ENCODE assay signal across 8 mouse cellular contexts in the genomic region with DNA sequence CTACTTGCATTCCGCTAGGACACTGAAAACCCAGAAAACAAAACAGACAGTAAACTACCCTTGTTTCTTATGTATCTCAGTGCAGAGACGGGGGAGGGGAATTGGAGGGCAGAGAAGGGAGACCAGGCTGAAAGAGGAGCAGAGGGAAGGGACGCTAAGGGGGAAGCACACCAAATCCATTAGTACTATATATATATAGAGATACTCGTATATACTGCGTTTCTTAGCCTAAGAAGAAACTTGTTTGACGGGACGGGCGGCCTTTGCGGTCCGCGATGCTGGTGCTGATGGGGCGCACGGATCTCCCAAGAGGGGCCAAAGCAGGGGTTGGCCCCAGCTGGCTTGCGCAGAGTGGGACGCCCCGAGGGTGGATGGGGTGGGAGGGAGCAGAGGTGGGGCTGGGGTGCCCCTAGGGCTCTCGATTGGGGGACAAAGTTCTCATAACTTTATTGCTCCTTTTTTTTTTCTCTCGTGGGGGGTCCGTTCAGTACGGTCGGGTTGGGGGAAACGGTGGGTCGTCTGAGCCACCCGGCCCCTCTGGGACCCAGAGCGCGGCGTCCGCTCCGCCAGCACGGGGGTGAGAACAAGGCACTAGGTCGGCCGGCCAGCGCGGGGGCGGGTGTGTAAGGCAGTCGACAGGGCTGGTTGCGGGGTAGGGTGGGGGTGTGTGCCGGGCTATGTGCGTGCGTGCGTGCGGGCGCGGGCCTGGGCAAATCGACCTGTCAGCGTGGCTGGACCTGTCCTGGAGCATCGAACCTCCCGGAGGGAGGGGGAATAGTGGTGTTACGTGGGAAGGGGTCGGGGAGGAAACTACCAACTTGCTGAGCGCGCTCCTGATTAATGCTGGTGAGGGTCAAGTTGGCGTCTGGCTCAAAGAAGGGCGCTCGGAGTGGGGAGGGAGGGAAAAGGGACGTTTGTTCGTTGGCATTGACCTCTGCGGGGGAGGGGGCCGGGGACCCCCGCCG. TPM values are rescaled to one million over a fixed set of nuclear protein-coding genes. Genes with fewer than 3 reads are reported as not detected.
DNase-seq lines count a peak whose midpoint lies in the region; ATAC-seq and TF ChIP-seq lines count a peak whose summit lies in the region.

No protein-coding gene starts in this region.

- TF ChIP-seq POLR2A in ES-Bruce4 (IDR thresholded peaks at IDR 0.05; ENCODE audit: insufficient read depth, low read length), result no peak

- peak; percentile 94 for DNase-seq in midbrain, embryonic 11.5 days (ENCODE audit: low spot score, missing footprints)
- DNase-seq in frontal cortex, postnatal 14 days (ENCODE audit: low spot score in 2 of 2), result no peak

- WGBS in forebrain, embryonic 15.5 days, result 1% methylated on average over 51 of the region's 61 CpGs
- 5% methylated on average over 61 of the region's 61 CpGs for WGBS in intestine, embryonic 15.5 days
- WGBS in midbrain, embryonic 11.5 days, result 2% methylated on average over 59 of the region's 61 CpGs

- H3K9ac ChIP-seq in ES-Bruce4 (ENCODE audit: low read depth, poor library complexity, severe bottlenecking), result peak overlapping the region; percentile 12; the same call in 1 of the 2 replicates
- peak overlapping the region; percentile 54 for H3K9ac ChIP-seq in forebrain, embryonic 15.5 days (replicated peaks)
- H3K9ac ChIP-seq in intestine, embryonic 15.5 days, result peak overlapping the region; percentile 5; the same call in 1 of the 2 replicates
- no peak overlapping the region; the same call in 1 of the 2 replicates for H3K9ac ChIP-seq in midbrain, embryonic 11.5 days (ENCODE audit: low read length)

- H3K4me1 ChIP-seq in erythroblast, embryonic 14.5 days (ENCODE audit: control insufficient read depth), result peaks cover 85% of the 10 kb centered on the region
- no peaks in the 10 kb centered on the region for H3K4me1 ChIP-seq in ES-Bruce4 (ENCODE audit: control insufficient read depth, insufficient read depth, low read length)
- peaks cover 63% of the 10 kb centered on the region for H3K4me1 ChIP-seq in forebrain, embryonic 15.5 days
- H3K4me1 ChIP-seq in intestine, embryonic 15.5 days (replicated peaks), result peaks cover 42% of the 10 kb centered on the region
- H3K4me1 ChIP-seq in midbrain, embryonic 11.5 days (ENCODE audit: control insufficient read depth, insufficient read depth, low read length), result peaks cover 42% of the 10 kb centered on the region

- no peak for TF ChIP-seq CTCF in ES-Bruce4 (IDR thresholded peaks at IDR 0.05; ENCODE audit: low read depth, low read length)

- TF ChIP-seq EP300 in ES-Bruce4 (IDR thresholded peaks at IDR 0.05; ENCODE audit: insufficient read depth, low read depth, low read length), result no peak

- peak overlapping the region; percentile 90 for H3K4me3 ChIP-seq in erythroblast, embryonic 14.5 days (replicated peaks)
- peak overlapping the region; percentile 33 for H3K4me3 ChIP-seq in ES-Bruce4 (ENCODE audit: low read depth, low read length)
- peak overlapping the region; percentile 28 for H3K4me3 ChIP-seq in forebrain, embryonic 15.5 days
- peak overlapping the region; percentile 15 for H3K4me3 ChIP-seq in intestine, embryonic 15.5 days (replicated peaks)
- H3K4me3 ChIP-seq in midbrain, embryonic 11.5 days (ENCODE audit: low read depth, low read length), result peak overlapping the region; percentile 20; the same call in 1 of the 2 replicates

- peak overlapping the region; percentile 49 for H3K4me2 ChIP-seq in forebrain, embryonic 15.5 days (replicated peaks)
- H3K4me2 ChIP-seq in intestine, embryonic 15.5 days (replicated peaks), result peak overlapping the region; percentile 54
- peak overlapping the region; percentile 31 for H3K4me2 ChIP-seq in midbrain, embryonic 11.5 days

- H3K27ac ChIP-seq in ES-Bruce4 (ENCODE audit: insufficient read depth, low read length), result no peak overlapping the region
- H3K27ac ChIP-seq in forebrain, embryonic 15.5 days (replicated peaks), result peak overlapping the region; percentile 94
- no peak overlapping the region for H3K27ac ChIP-seq in intestine, embryonic 15.5 days
- H3K27ac ChIP-seq in midbrain, embryonic 11.5 days (ENCODE audit: low read depth, low read length), result no peak overlapping the region

- H3K9me3 ChIP-seq in erythroblast, embryonic 14.5 days (ENCODE audit: control insufficient read depth, low read length), result no peaks in the 10 kb centered on the region; the same call in 1 of the 2 replicates
- H3K9me3 ChIP-seq in ES-Bruce4 (replicated peaks; ENCODE audit: control insufficient read depth, insufficient read depth, low read length, poor library complexity, severe bottlenecking), result no peaks in the 10 kb centered on the region
- H3K9me3 ChIP-seq in forebrain, embryonic 15.5 days, result no peaks in the 10 kb centered on the region
- no peaks in the 10 kb centered on the region for H3K9me3 ChIP-seq in intestine, embryonic 15.5 days
- H3K9me3 ChIP-seq in midbrain, embryonic 11.5 days (ENCODE audit: control insufficient read depth, low read length), result no peaks in the 10 kb centered on the region

- peaks cover 35% of the 10 kb centered on the region for H3K36me3 ChIP-seq in erythroblast, embryonic 14.5 days (ENCODE audit: control insufficient read depth)
- H3K36me3 ChIP-seq in ES-Bruce4 (ENCODE audit: control insufficient read depth, insufficient read depth, low read length, poor library complexity, severe bottlenecking), result no peaks in the 10 kb centered on the region
- no peaks in the 10 kb centered on the region for H3K36me3 ChIP-seq in forebrain, embryonic 15.5 days
- no peaks in the 10 kb centered on the region for H3K36me3 ChIP-seq in intestine, embryonic 15.5 days
- no peaks in the 10 kb centered on the region for H3K36me3 ChIP-seq in midbrain, embryonic 11.5 days (ENCODE audit: control insufficient read depth, insufficient read depth, low read length)

- no peak for ATAC-seq in erythroblast, adult 5-6 weeks (replicated peaks; ENCODE audit: low FRiP score, poor library complexity, severe bottlenecking)
- no peak for ATAC-seq in forebrain, embryonic 15.5 days (replicated peaks)
- ATAC-seq in intestine, embryonic 15.5 days, result no peak
- ATAC-seq in midbrain, embryonic 11.5 days (ENCODE audit: low FRiP score), result 0 out of 2 replicates have a peak, but pooled peaks have one; percentile 12
- ATAC-seq in inflammation-experienced regulatory T-cells, adult 6 months, result no peak

- peaks cover 40% of the 10 kb centered on the region for H3K27me3 ChIP-seq in erythroblast, embryonic 14.5 days (ENCODE audit: control insufficient read depth)
- H3K27me3 ChIP-seq in ES-Bruce4 (ENCODE audit: control insufficient read depth, insufficient read depth, low read length, poor library complexity, severe bottlenecking), result peaks cover 22% of the 10 kb centered on the region
- peaks cover 20% of the 10 kb centered on the region for H3K27me3 ChIP-seq in forebrain, embryonic 15.5 days
- peaks cover 76% of the 10 kb centered on the region for H3K27me3 ChIP-seq in intestine, embryonic 15.5 days (replicated peaks)
- H3K27me3 ChIP-seq in midbrain, embryonic 11.5 days (ENCODE audit: control insufficient read depth, insufficient read depth, low read length), result peaks cover 87% of the 10 kb centered on the region

RNA-seq across cellular contexts. Expression of a gene that starts 3.9 kb away (rescaled TPM):
- 61.4 and 62.8 TPM in 2 replicates for polyA plus RNA-seq in erythroblast, embryonic 14.5 days (2012)
- total RNA-seq in erythroblast, adult 5-6 weeks (2015; ENCODE audit: low replicate concordance), result 37.4 and 40.3 TPM in 2 replicates
- 43.1 and 44.2 TPM in 2 replicates for total RNA-seq in erythroblast, adult 5-6 weeks (2017; ENCODE audit: low replicate concordance)
- not detected in 2 replicates for polyA plus RNA-seq in ES-Bruce4 (2011; ENCODE audit: insufficient read depth, insufficient read length, low read depth, missing spikeins)
- polyA plus RNA-seq in forebrain, embryonic 15.5 days (2015; fragmentation: Nextera tagmentation; extraction: Ambion mirVana), result 2.1 and 2.5 TPM in 2 replicates
- 5.1 and 5.5 TPM in 2 replicates for polyA plus RNA-seq in intestine, embryonic 15.5 days (2015; fragmentation: Nextera tagmentation; extraction: Ambion mirVana)
- polyA plus RNA-seq in midbrain, embryonic 11.5 days (2014; fragmentation: Nextera tagmentation; extraction: Ambion mirVana), result 5.1 and 6.5 TPM in 2 replicates
- 1 to 10 TPM in 2 of 3 experiments, under 1 TPM in 1; 0.20 to 2.7 (median 1.3) TPM for polyA plus RNA-seq in inflammation-experienced regulatory T-cells, adult 6 months (2017; shearing (Covaris generic))

RNA-seq across cellular contexts. Expression of a gene that starts 17.5 kb away (rescaled TPM):
- polyA plus RNA-seq in erythroblast, embryonic 14.5 days (2012), result 7.0 and 8.5 TPM in 2 replicates
- total RNA-seq in erythroblast, adult 5-6 weeks (2015; ENCODE audit: low replicate concordance), result 12.7 and 19.9 TPM in 2 replicates
- 8.2 and 13.1 TPM in 2 replicates for total RNA-seq in erythroblast, adult 5-6 weeks (2017; ENCODE audit: low replicate concordance)
- polyA plus RNA-seq in ES-Bruce4 (2011; ENCODE audit: insufficient read depth, insufficient read length, low read depth, missing spikeins), result 89.7 and 97.9 TPM in 2 replicates
- 15.5 and 16.4 TPM in 2 replicates for polyA plus RNA-seq in forebrain, embryonic 15.5 days (2015; fragmentation: Nextera tagmentation; extraction: Ambion mirVana)
- 14.8 and 17.0 TPM in 2 replicates for polyA plus RNA-seq in intestine, embryonic 15.5 days (2015; fragmentation: Nextera tagmentation; extraction: Ambion mirVana)
- polyA plus RNA-seq in midbrain, embryonic 11.5 days (2014; fragmentation: Nextera tagmentation; extraction: Ambion mirVana), result 18.6 and 21.4 TPM in 2 replicates
- 1 to 10 TPM; 9.2 to 9.5 (median 9.4) TPM for polyA plus RNA-seq in inflammation-experienced regulatory T-cells, adult 6 months (2017; shearing (Covaris generic))

RNA-seq across cellular contexts. Expression of a gene that starts 17.7 kb away (rescaled TPM):
- polyA plus RNA-seq in erythroblast, embryonic 14.5 days (2012), result 11.0 and 11.9 TPM in 2 replicates
- total RNA-seq in erythroblast, adult 5-6 weeks (2015; ENCODE audit: low replicate concordance), result 7.9 and 18.1 TPM in 2 replicates
- total RNA-seq in erythroblast, adult 5-6 weeks (2017; ENCODE audit: low replicate concordance), result 3.6 and 12.9 TPM in 2 replicates
- polyA plus RNA-seq in ES-Bruce4 (2011; ENCODE audit: insufficient read depth, insufficient read length, low read depth, missing spikeins), result not detected in 2 replicates
- 2.7 TPM in 2 replicates for polyA plus RNA-seq in forebrain, embryonic 15.5 days (2015; fragmentation: Nextera tagmentation; extraction: Ambion mirVana)
- 3.1 and 3.7 TPM in 2 replicates for polyA plus RNA-seq in intestine, embryonic 15.5 days (2015; fragmentation: Nextera tagmentation; extraction: Ambion mirVana)
- polyA plus RNA-seq in midbrain, embryonic 11.5 days (2014; fragmentation: Nextera tagmentation; extraction: Ambion mirVana), result 1.6 and 1.9 TPM in 2 replicates
- 10 to 100 TPM; 11.7 to 25.0 (median 21.7) TPM for polyA plus RNA-seq in inflammation-experienced regulatory T-cells, adult 6 months (2017; shearing (Covaris generic))

RNA-seq across cellular contexts. Expression of a gene that starts 19.0 kb away (rescaled TPM):
- polyA plus RNA-seq in erythroblast, embryonic 14.5 days (2012), result 8.9 and 9.0 TPM in 2 replicates
- total RNA-seq in erythroblast, adult 5-6 weeks (2015; ENCODE audit: low replicate concordance), result 9.8 and 16.9 TPM in 2 replicates
- total RNA-seq in erythroblast, adult 5-6 weeks (2017; ENCODE audit: low replicate concordance), result 18.3 and 21.5 TPM in 2 replicates
- polyA plus RNA-seq in ES-Bruce4 (2011; ENCODE audit: insufficient read depth, insufficient read length, low read depth, missing spikeins), result 77.6 and 79.8 TPM in 2 replicates
- 62.4 and 64.0 TPM in 2 replicates for polyA plus RNA-seq in forebrain, embryonic 15.5 days (2015; fragmentation: Nextera tagmentation; extraction: Ambion mirVana)
- 59.9 and 68.3 TPM in 2 replicates for polyA plus RNA-seq in intestine, embryonic 15.5 days (2015; fragmentation: Nextera tagmentation; extraction: Ambion mirVana)
- 39.9 and 45.6 TPM in 2 replicates for polyA plus RNA-seq in midbrain, embryonic 11.5 days (2014; fragmentation: Nextera tagmentation; extraction: Ambion mirVana)
- polyA plus RNA-seq in inflammation-experienced regulatory T-cells, adult 6 months (2017; shearing (Covaris generic)), result 10 to 100 TPM; 28.0 to 61.1 (median 55.5) TPM

RNA-seq across cellular contexts. Expression of a gene that starts 42.5 kb away (rescaled TPM):
- polyA plus RNA-seq in erythroblast, embryonic 14.5 days (2012), result 17.2 and 18.5 TPM in 2 replicates
- total RNA-seq in erythroblast, adult 5-6 weeks (2015; ENCODE audit: low replicate concordance), result 17.8 and 22.9 TPM in 2 replicates
- 9.2 and 14.8 TPM in 2 replicates for total RNA-seq in erythroblast, adult 5-6 weeks (2017; ENCODE audit: low replicate concordance)
- 42.8 and 44.8 TPM in 2 replicates for polyA plus RNA-seq in ES-Bruce4 (2011; ENCODE audit: insufficient read depth, insufficient read length, low read depth, missing spikeins)
- 26.0 and 33.4 TPM in 2 replicates for polyA plus RNA-seq in forebrain, embryonic 15.5 days (2015; fragmentation: Nextera tagmentation; extraction: Ambion mirVana)
- polyA plus RNA-seq in intestine, embryonic 15.5 days (2015; fragmentation: Nextera tagmentation; extraction: Ambion mirVana), result 84.2 and 85.5 TPM in 2 replicates
- polyA plus RNA-seq in midbrain, embryonic 11.5 days (2014; fragmentation: Nextera tagmentation; extraction: Ambion mirVana), result 49.9 and 52.9 TPM in 2 replicates
- 10 to 100 TPM; 42.4 to 46.3 (median 45.8) TPM for polyA plus RNA-seq in inflammation-experienced regulatory T-cells, adult 6 months (2017; shearing (Covaris generic))

Comparison
In these comparisons a context has a peak if more than half of its experiments do, and no peak if none do; other contexts are left out.
1. H3K4me3 ChIP-seq: peak in every context shown above with its lines; median percentile 90 in erythroblast, embryonic 14.5 days; 33 in ES-Bruce4; 28 in forebrain, embryonic 15.5 days; 20 in midbrain, embryonic 11.5 days; 15 in intestine, embryonic 15.5 days.